8 mouse cellular contexts compared by ENCODE assay signal in the genomic region with DNA sequence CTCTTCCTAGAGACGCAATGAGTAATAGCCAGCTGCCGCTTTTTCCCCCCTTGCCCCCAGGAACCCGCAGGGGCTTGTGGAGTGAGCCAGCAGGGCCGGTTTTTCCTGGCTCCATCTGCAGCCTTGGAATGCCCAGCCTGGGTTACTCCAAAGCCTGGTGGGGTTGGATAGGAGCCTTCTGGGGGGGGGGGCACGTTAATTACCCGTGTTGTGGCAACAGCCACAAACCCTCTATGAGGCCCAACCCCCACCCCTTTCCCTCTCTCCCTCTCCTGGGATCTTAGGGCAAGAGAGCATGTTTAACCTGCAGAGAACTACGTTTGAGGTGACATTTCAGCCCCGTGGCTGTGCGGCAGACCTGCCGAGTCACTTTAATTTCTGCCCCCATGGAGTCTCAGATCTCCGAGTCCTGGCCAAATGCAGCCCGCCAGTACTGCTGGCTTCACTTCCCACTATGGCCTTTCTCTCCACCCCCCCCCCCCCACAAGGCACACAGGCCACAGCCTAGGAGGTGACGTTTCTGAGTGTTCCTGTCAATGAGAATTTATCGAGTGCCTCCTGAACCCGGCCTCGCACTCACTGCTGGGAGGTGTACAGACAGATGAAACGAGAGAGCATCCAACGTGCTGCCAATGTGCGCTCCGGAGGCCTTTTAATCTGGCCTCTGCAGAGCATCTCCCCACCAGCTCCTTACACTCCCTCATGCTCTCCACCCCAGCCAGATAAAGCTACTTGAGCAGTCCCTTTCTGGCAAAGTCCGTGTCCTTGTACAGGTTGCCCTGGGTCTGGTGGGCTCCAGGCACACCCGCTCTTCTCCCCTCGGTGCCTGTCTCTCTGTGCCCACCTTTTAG. TPM values are rescaled to one million over a fixed set of nuclear protein-coding genes. Genes with fewer than 3 reads are reported as not detected.
DNase-seq lines count a peak whose midpoint lies in the region; ATAC-seq and TF ChIP-seq lines count a peak whose summit lies in the region.

No protein-coding gene starts in this region.

- peak overlapping the region; percentile 61; the same call in 1 of the 2 replicates for H3K4me3 ChIP-seq in limb, embryonic 13.5 days
- peak overlapping the region; percentile 84 for H3K4me3 ChIP-seq in small intestine, adult 2 months (ENCODE audit: low read depth, low read length)

- peak overlapping the region; percentile 81; the same call in 1 of the 2 replicates for H3K27ac ChIP-seq in limb, embryonic 13.5 days
- H3K27ac ChIP-seq in small intestine, adult 2 months (ENCODE audit: insufficient read depth, low read depth, low read length), result peak overlapping the region; percentile 95

- TF ChIP-seq POLR2A in small intestine, adult 2 months (IDR thresholded peaks at IDR 0.05; ENCODE audit: low read depth, low read length), result no peak

- no peaks in the 10 kb centered on the region for H3K36me3 ChIP-seq in limb, embryonic 13.5 days
- no peaks in the 10 kb centered on the region for H3K36me3 ChIP-seq in small intestine, adult 2 months (ENCODE audit: control insufficient read depth, insufficient read depth, low read length)

- no peaks in the 10 kb centered on the region for H3K9me3 ChIP-seq in limb, embryonic 13.5 days

- peaks cover 77% of the 10 kb centered on the region for H3K4me1 ChIP-seq in limb, embryonic 13.5 days
- peaks cover 48% of the 10 kb centered on the region for H3K4me1 ChIP-seq in small intestine, adult 2 months (ENCODE audit: control insufficient read depth, insufficient read depth, insufficient read length, low read length)

- DNase-seq in kidney, adult 11 months, result peak; percentile 68
- no peak for DNase-seq in kidney, adult 18-20 months
- DNase-seq in brain, adult 2 months (ENCODE audit: low read depth, low spot score), result peak; percentile 60
- DNase-seq in gastrocnemius, postnatal 25 days, result peak; percentile 76
- DNase-seq in right cerebral cortex, postnatal 36 days (ENCODE audit: low spot score in 2 of 2), result no peak

- no peak for ATAC-seq in limb, embryonic 13.5 days (ENCODE audit: low FRiP score, low read depth)
- no peak for ATAC-seq in inflammation-experienced regulatory T-cells, adult 6 months

- 21% methylated on average over 23 of the region's 23 CpGs for WGBS in limb, embryonic 13.5 days
- 46% methylated on average over 23 of the region's 23 CpGs for WGBS in small intestine, adult 2 months

- H3K9ac ChIP-seq in limb, embryonic 13.5 days, result peak overlapping the region; percentile 35; the same call in 1 of the 2 replicates

- no peak for TF ChIP-seq CTCF in small intestine, adult 2 months (IDR thresholded peaks at IDR 0.05; ENCODE audit: extremely low read depth, insufficient read length, insufficient replicate concordance, low read depth, low read length)

- H3K27me3 ChIP-seq in limb, embryonic 13.5 days, result 0 out of 2 replicates have a peak, but pooled peaks cover 4% of the 10 kb centered on the region
- H3K27me3 ChIP-seq in small intestine, adult 2 months (ENCODE audit: control insufficient read depth, insufficient read depth, low read length), result no peaks in the 10 kb centered on the region

- H3K4me2 ChIP-seq in limb, embryonic 13.5 days (replicated peaks), result peak overlapping the region; percentile 99

RNA-seq across cellular contexts. Expression of a gene that starts 49.1 kb away (rescaled TPM):
- total RNA-seq in gastrocnemius, postnatal 25 days (2021), result 1 to 10 TPM; 1.0 to 1.3 TPM
- polyA plus RNA-seq in limb, embryonic 13.5 days (2015; fragmentation: Nextera tagmentation; extraction: Ambion mirVana), result 104 and 108 TPM in 2 replicates
- polyA plus RNA-seq in small intestine, adult 2 months (2012; rRNA removed), result 12.6 and 22.5 TPM in 2 replicates
- polyA plus RNA-seq in inflammation-experienced regulatory T-cells, adult 6 months (2017; shearing (Covaris generic)), result 10 to 100 TPM in 2 of 3 experiments, 1 to 10 TPM in 1; 9.6 to 54.3 (median 13.6) TPM

Comparison
In these comparisons a context has a peak if more than half of its experiments do, and no peak if none do; other contexts are left out.
1. DNase-seq: peak in kidney, adult 11 months (single experiment), brain, adult 2 months (single experiment) and gastrocnemius, postnatal 25 days (single experiment); none in kidney, adult 18-20 months (single experiment) and right cerebral cortex, postnatal 36 days (0 of 2).